Mouse (Mus musculus): ENCODE results near the gene Fryl. TPM values are rescaled to one million over a fixed set of nuclear protein-coding genes. Genes with fewer than 3 reads are reported as not detected.

The Fryl gene
- polyA plus RNA-seq (2012; rRNA removed), result 18.8 and 23.5 TPM in 2 replicates

DNA sequence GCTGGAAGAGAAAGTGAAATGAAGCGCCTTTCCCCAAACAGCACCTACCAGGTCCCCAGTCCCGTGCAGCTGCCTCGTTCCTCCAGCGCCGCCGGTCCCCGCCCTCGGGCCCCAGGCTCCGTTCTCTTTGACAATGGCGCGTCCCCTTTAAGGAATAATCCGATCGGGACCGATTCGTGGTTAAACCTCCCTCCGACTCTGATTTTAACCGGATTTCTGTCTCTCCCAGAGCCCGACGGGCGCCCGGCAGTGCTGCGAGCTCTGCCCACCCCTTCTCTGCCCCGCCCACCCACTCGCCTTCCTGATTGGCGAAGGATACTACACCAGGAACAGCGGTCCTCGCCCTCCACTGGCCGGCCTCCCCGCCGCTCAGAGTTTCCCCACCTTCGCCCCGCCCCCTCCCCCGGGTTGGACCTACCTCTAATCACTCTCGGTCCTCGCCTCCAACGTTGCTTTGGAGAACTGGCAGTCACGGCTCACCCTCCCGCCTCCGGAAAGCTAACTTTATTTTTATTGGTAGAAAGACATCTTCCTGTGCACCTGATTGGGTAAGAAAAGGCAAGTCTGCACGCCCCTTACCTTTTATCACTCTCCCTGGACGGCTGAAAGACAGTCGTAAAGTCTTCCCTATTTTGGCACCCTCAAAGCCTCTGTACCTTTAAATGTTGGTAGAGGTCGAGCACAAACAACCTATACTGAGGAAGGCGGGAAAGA is at the start of gene Fryl:
Gene Fryl, minus strand, starts transcription at position 268 of the 714 bp plus-strand sequence.

GRCm38 (mm10) chr5:73292502-73293457 is 36.4 kb upstream of the Fryl start, which contains the start of gene Ociad1:
TSS of gene Ociad1 (plus strand) at chr5:73292784.

GRCm38 (mm10) chr5:73006784-73007581 is 249.4 kb downstream of the Fryl start, which contains the start of gene Slc10a4:
TSS of gene Slc10a4 (plus strand) at chr5:73006883.

DNA sequence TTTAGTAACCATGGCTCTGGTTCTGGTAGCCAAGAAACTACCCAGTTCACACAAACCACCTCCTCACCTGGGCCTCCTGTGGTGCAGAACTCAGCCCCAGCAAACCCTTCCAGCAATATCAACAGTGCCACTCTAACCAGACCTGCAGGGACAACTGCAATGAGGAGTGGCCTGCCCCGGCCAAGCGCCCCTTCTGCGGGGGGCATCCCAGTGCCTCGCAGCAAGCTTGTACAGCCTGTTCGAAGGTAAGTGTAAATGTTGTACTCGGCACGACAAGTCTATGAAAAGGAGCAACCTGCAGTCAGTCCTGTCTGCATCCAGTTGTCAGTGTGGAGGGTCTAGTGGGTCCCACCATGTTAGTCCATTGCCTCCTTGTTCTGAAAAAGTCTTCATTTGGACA is 281.8 kb downstream of the Fryl start, which contains the start of gene Gm10135:
Gene Gm10135, minus strand, starts transcription at position 101 of the 400 bp plus-strand sequence.

Other genes starting within 250 kb of the Fryl start
- 0.01 and 0.09 TPM in 2 replicates for gene Slc10a4, start 249.7 kb downstream of the Fryl start, polyA plus RNA-seq (2012; rRNA removed)
- gene Ociad1, start 36.2 kb upstream of the Fryl start, polyA plus RNA-seq (2012; rRNA removed), result 88.3 and 88.6 TPM in 2 replicates
- gene Ociad2, start 84.4 kb upstream of the Fryl start, polyA plus RNA-seq (2012; rRNA removed), result 0.71 and 0.92 TPM in 2 replicates
- 0.02 TPM in 1 of 2 replicates, not detected in the other for gene Cwh43, start 149.5 kb upstream of the Fryl start, polyA plus RNA-seq (2012; rRNA removed)
- gene Dcun1d4, start 224.4 kb upstream of the Fryl start, polyA plus RNA-seq (2012; rRNA removed), result 1.9 TPM in 2 replicates